Mouse (Mus musculus): ENCODE measurements around the gene Rhot2. TPM values are rescaled to one million over a fixed set of nuclear protein-coding genes. Genes with fewer than 3 reads are reported as not detected.
A peak's percentile ranks its signal among the peaks of the same experiment; 100 is the strongest.

The Rhot2 gene
- polyA plus RNA-seq, 1 experiment from 2014 or later = 13.5 TPM

DNA sequence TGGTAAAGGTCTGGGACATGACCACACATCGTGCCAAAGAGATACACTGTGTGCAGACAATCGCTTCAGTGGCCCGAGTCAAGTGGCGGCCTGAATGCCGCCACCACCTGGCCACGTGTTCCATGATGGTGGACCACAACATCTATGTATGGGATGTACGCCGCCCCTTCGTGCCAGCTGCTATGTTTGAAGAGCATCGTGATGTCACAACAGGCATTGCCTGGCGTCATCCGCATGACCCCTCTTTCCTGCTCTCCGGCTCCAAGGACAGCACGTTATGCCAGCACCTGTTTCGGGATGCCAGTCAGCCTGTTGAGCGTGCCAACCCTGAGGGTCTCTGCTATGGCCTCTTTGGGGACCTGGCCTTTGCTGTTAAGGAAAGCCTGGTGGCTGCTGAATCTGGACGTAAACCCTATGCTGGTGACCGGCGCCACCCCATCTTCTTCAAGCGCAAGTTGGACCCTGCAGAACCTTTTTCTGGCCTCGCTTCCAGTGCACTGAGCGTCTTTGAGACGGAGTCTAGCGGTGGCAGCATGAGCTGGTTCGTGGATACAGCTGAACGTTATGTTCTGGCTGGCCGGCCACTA lies 18.6 kb downstream of the Rhot2 start:
- DNase-seq (no peak), ATAC-seq (ENCODE audit: low read depth) (no peak)
- 86% methylated on average over 27 of the region's 27 CpGs for WGBS (ENCODE audit: insufficient replicate concordance)
- Histone ChIP-seq H3K4me1 (replicated peaks) (peaks cover 63% of the 10 kb centered on the region), H3K4me2 (no peak overlapping the region), H3K9me3 (replicated peaks) (no peaks in the 10 kb centered on the region), H3K27me3 (peaks cover 15% of the 10 kb centered on the region), H3K36me3 (peaks cover 47% of the 10 kb centered on the region), H3K9ac (no peak overlapping the region), H3K27ac (no peak overlapping the region; the same call in 1 of the 2 replicates), H3K4me3 (replicated peaks) (no peak overlapping the region)

GRCm38 (mm10) chr17:25825311-25825710 lies 19.3 kb downstream of the Rhot2 start:
- H3K4me3 ChIP-seq (replicated peaks) = peak overlapping the region; percentile 79

DNA sequence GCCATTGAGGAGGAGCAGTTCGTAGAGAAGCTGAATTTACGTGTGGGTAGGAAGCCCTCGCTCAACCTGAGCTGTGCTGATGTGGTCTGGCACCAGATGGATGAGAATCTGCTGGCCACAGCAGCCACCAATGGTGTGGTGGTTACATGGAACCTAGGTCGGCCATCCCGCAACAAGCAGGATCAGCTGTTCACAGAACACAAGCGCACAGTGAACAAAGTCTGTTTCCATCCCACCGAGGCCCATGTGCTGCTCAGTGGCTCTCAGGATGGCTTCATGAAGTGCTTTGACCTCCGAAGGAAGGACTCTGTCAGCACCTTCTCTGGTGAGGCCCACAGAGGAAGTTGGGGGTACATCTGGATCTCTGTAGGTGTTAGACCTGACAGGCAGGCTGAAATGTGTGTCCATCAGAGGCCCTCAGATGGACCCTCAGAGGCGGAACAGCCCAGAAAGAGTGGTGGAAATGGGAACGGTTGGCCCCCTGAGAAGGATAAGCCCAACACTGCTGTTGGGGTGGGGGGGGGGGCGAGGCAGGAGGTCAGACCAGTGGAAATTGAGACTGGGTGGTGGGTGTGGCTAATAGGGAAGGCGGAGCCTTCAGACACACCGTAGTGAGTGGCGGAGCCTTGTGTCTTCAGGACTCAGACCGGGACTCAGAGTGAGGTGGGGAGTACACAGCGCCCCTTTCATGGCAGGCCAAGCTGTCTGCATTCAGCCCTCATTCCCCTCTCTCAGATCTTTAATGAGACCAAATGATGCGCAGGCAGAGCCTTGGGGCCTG lies 20.1 kb downstream of the Rhot2 start:
- DNase-seq (no peak), ATAC-seq (ENCODE audit: low read depth) (no peak)
- H3K4me1 ChIP-seq (replicated peaks) = peaks cover 50% of the 10 kb centered on the region
- H3K9me3 ChIP-seq (replicated peaks) = no peaks in the 10 kb centered on the region
- peak overlapping the region; percentile 81 for H3K27ac ChIP-seq
- H3K36me3 ChIP-seq = peaks cover 32% of the 10 kb centered on the region
- H3K4me3 ChIP-seq (replicated peaks) = peak overlapping the region; percentile 79
- H3K9ac ChIP-seq = peak overlapping the region; percentile 83
- peaks cover 30% of the 10 kb centered on the region for H3K27me3 ChIP-seq
- WGBS (ENCODE audit: insufficient replicate concordance) = 53% methylated on average over 17 of the region's 17 CpGs
- H3K4me2 ChIP-seq = peak overlapping the region; percentile 93

More at GRCm38 (mm10) chr17:25825311-25825710, 19.3 kb downstream of the Rhot2 start:
- Histone ChIP-seq H3K36me3 (peaks cover 39% of the 10 kb centered on the region), H3K9me3 (replicated peaks) (no peaks in the 10 kb centered on the region), H3K27me3 (peaks cover 22% of the 10 kb centered on the region), H3K9ac (peak overlapping the region; percentile 83), H3K4me1 (replicated peaks) (peaks cover 55% of the 10 kb centered on the region), H3K4me2 (peak overlapping the region; percentile 93), H3K27ac (no peak overlapping the region)
- no peak for ATAC-seq (ENCODE audit: low read depth)
- WGBS (ENCODE audit: insufficient replicate concordance) = 81% methylated on average over 6 of the region's 6 CpGs
- DNase-seq = no peak

- Histone ChIP-seq H3K9me3 (replicated peaks) (no peaks in the 10 kb centered on the region), H3K27me3 (peaks cover 41% of the 10 kb centered on the region), H3K4me2 (peak within 1 kb of the TSS; percentile 93), H3K27ac (peak within 1 kb of the TSS; percentile 81), H3K4me1 (replicated peaks) (peaks cover 48% of the 10 kb centered on the region), H3K9ac (peak within 1 kb of the TSS; percentile 83), H3K4me3 (replicated peaks) (peak within 1 kb of the TSS; percentile 79), H3K36me3 (peaks cover 31% of the 10 kb centered on the region)
- WGBS (ENCODE audit: insufficient replicate concordance) = under 1% methylated on average over 18 of the region's 18 CpGs
- ATAC-seq (ENCODE audit: low read depth) = peak; percentile 62
- peak; percentile 71 for DNase-seq
These were observed 21.2 kb downstream of the Rhot2 start, which contains the start of gene Wdr24 for GRCm38 (mm10) chr17:25823452-25823851. Gene Wdr24 (plus strand): TSS chr17:25823627.

DNA sequence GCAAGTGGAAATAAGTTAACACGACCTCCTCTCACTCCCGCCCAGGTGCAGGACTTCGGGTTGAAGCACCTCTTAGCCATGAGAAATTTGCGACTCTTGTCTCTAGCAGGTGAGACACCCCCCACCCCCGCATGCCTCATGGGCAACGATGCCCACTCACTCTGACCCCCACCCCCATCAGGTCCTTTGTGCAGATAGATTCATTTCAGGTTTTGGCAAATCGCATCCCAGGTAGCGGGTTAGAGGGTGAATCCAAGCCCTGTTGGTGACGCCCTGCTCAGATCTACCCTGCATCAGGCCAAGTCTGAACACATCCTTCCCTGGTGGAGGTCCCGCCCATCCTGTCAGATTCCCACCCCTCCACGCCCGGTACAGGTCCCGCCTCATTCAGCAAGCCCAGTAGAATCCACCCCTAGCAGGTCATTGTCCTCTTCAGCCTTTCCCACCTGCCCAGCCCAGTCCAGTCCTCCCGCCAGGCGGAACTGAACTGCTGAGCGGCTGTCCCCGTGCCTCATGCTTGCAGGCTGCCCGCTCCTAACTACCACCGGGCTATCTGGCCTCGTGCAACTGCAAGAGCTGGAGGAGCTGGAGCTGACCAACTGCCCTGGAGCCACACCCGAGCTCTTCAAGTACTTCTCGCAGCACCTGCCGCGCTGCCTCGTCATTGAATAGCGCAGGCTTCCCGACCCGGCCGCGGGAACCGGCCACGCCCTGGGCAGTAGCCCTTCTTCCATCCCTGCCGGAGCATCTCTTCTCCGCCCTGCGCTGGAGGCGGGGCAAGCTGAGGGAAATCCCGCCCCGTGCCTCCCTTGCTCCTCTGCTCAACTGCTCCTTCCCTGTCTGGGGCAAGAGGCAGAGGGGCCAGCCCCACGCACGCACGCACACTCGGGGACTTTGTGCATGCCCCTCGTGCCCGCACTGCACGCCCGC lies 25.5 kb downstream of the Rhot2 start:
- Histone ChIP-seq H3K9ac (peak overlapping the region; percentile 22; the same call in 1 of the 2 replicates), H3K36me3 (no peaks in the 10 kb centered on the region), H3K4me2 (peak overlapping the region; percentile 38), H3K4me3 (replicated peaks) (peak overlapping the region; percentile 28), H3K27ac (no peak overlapping the region), H3K4me1 (replicated peaks) (peaks cover 19% of the 10 kb centered on the region), H3K27me3 (peaks cover 84% of the 10 kb centered on the region), H3K9me3 (replicated peaks) (no peaks in the 10 kb centered on the region)
- peak; percentile 66 for ATAC-seq (ENCODE audit: low read depth)
- no peak for DNase-seq
- whole genome bisulfite sequencing (ENCODE audit: insufficient replicate concordance) = 7% methylated on average over 46 of the region's 46 CpGs

GRCm38 (mm10) chr17:25817662-25818061 lies 27.0 kb downstream of the Rhot2 start:
- DNase-seq (no peak), ATAC-seq (ENCODE audit: low read depth) (no peak)
- 70% methylated on average over 11 of the region's 11 CpGs for WGBS (ENCODE audit: insufficient replicate concordance)
- H3K9me3 ChIP-seq (replicated peaks) = no peaks in the 10 kb centered on the region
- H3K4me3 ChIP-seq (replicated peaks) = no peak overlapping the region
- H3K4me2 ChIP-seq = no peak overlapping the region
- H3K9ac ChIP-seq = no peak overlapping the region
- peaks cover 11% of the 10 kb centered on the region for H3K4me1 ChIP-seq (replicated peaks)
- H3K27me3 ChIP-seq = peaks cover 96% of the 10 kb centered on the region
- no peaks in the 10 kb centered on the region for H3K36me3 ChIP-seq
- H3K27ac ChIP-seq = no peak overlapping the region

DNA sequence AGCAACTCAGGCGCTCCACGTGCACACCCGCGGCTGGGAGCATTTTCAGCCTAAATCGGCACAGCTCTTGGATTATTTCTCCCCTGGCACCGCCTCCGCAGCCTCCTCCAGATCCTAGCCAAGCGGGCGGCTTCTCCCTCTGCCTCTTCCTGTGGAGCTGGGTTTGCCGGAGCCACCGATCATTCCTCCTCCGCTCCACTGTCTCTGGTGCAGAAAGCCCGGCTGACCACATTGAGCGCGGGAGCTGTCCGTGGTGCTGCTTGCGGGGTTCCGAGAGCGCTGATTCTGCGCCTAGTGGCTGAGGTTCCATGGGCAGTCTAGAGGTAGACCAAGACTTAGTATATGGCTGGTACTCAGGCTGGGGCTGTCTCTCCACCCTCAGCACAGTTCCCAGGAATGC lies 31.2 kb downstream of the Rhot2 start:
- Histone ChIP-seq H3K4me3 (replicated peaks) (no peak overlapping the region), H3K27ac (no peak overlapping the region), H3K9ac (no peak overlapping the region), H3K4me2 (no peak overlapping the region), H3K27me3 (peaks cover 98% of the 10 kb centered on the region), H3K4me1 (replicated peaks) (peaks cover 13% of the 10 kb centered on the region), H3K9me3 (replicated peaks) (no peaks in the 10 kb centered on the region), H3K36me3 (no peaks in the 10 kb centered on the region)
- WGBS (ENCODE audit: insufficient replicate concordance) = 3% methylated on average over 20 of the region's 20 CpGs
- peak; percentile 35; the same call in 1 of the 2 replicates for ATAC-seq (ENCODE audit: low read depth)
- peak; percentile 63 for DNase-seq

- ATAC-seq (ENCODE audit: low read depth) = no peak
- H3K27me3 ChIP-seq = peaks cover 92% of the 10 kb centered on the region
- 52% methylated on average over 4 of the region's 4 CpGs for WGBS (ENCODE audit: insufficient replicate concordance)
These were observed 33.8 kb downstream of the Rhot2 start for GRCm38 (mm10) chr17:25810890-25811289.

DNA sequence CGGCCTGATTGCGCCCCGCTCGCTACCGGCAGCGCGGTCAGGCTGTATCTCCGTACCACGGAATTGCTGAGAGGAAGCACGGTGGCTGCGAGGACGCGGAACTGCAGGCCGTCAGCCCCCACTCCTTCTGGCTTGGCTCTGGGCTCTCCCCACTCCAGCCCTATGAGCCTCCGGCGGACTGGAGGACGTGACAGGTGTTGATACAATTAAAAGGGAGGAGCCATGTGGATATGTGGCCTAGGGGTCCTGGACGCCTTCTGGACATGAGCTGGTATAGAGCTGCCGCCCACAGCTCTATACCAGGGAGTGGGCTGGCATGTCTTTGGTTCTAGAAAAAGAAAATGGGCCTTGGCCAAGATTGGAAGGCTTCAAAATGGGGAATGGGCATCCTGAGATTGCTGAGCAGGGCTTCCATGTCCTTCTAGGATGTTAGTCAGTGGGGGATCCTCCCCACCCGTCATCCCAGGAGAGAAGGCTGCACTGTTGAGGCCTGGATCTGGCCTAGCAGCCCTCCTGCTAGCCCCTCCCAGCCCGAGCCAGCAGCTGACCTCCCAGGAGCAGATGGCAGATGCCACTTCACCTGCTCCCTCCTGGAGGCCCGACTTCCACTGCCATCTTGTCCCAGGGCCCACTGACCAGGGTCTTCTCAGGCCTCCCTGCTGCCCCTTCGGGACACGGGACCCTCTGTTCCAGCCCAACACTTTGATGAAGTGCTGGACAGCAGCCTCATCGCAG lies 34.9 kb downstream of the Rhot2 start:
- Histone ChIP-seq H3K27me3 (peaks cover 83% of the 10 kb centered on the region), H3K9me3 (replicated peaks) (no peaks in the 10 kb centered on the region), H3K27ac (no peak overlapping the region), H3K36me3 (no peaks in the 10 kb centered on the region), H3K4me1 (replicated peaks) (peaks cover 13% of the 10 kb centered on the region), H3K4me2 (peak overlapping the region; percentile 73), H3K9ac (peak overlapping the region; percentile 15; the same call in 1 of the 2 replicates), H3K4me3 (replicated peaks) (peak overlapping the region; percentile 55)
- DNase-seq = no peak
- WGBS (ENCODE audit: insufficient replicate concordance) = 13% methylated on average over 25 of the region's 25 CpGs
- ATAC-seq (ENCODE audit: low read depth) = no peak

More at GRCm38 (mm10) chr17:25810890-25811289, 33.8 kb downstream of the Rhot2 start:
- Histone ChIP-seq H3K9me3 (replicated peaks) (no peaks in the 10 kb centered on the region), H3K36me3 (no peaks in the 10 kb centered on the region), H3K27ac (no peak overlapping the region), H3K4me3 (replicated peaks) (no peak overlapping the region), H3K4me1 (replicated peaks) (peaks cover 13% of the 10 kb centered on the region), H3K9ac (no peak overlapping the region), H3K4me2 (no peak overlapping the region)
- no peak for DNase-seq

DNA sequence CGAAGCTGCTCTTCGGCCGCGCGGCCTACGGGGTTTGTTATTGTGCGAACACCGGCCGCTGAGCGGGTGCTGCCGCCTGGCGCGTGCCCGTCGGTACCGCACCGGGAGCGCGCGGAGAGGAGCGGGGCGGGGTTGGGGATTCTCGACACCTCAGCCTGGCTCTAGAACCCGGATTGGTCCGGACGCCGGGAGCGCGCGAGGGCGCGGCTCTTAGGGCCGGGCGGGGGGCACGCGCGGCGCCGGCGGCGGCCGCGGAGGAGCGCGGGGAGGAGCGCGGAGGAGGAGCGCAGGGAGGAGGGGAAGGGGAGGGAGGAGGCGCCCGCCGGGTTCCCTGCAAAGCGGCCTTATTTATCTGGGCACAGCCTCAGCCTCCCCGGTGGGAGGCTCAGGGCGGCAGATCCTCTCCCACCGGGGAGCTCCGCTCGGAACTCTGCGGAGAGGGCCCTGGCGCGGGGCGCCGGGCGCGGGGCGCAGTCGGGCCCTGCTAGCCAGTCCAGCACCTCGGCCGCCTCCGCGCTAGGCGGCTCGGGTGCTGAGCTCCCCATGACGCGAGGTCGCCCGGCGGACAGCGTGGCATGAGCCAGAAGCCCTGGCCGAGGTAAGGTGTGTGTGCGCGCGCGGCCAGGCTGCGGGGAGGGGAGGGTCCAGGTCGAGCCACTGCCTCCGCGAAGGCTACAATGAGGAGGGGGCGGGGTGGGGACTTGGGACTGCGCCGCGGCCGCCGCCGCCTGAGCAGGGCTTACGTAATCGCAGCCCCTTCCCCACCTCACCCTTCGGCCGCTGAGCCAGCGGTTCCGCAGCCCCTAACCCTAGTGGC lies 35.7 kb downstream of the Rhot2 start, which contains the start of gene Fbxl16:
Gene Fbxl16, plus strand, starts transcription at position 297 of the 817 bp plus-strand sequence.
- H3K27me3 ChIP-seq = peaks cover 82% of the 10 kb centered on the region
- H3K9me3 ChIP-seq (replicated peaks) = no peaks in the 10 kb centered on the region
- H3K36me3 ChIP-seq = no peaks in the 10 kb centered on the region
- no peak for DNase-seq
- H3K4me1 ChIP-seq (replicated peaks) = peaks cover 13% of the 10 kb centered on the region
- H3K9ac ChIP-seq = peak within 1 kb of the TSS; percentile 36
- no peak within 1 kb of the TSS for H3K27ac ChIP-seq
- H3K4me2 ChIP-seq = peak within 1 kb of the TSS; percentile 73
- peak; percentile 53; the same call in 1 of the 2 replicates for ATAC-seq (ENCODE audit: low read depth)
- H3K4me3 ChIP-seq (replicated peaks) = peak within 1 kb of the TSS; percentile 55
- WGBS (ENCODE audit: insufficient replicate concordance) = under 1% methylated on average over 96 of the region's 100 CpGs

Measured in liver, embryonic 13.5 days (tissue).